Mouse (Mus musculus) left cerebral cortex, adult 11 months (tissue): ENCODE measurements around the gene Cyp2e1.
"Not testable (repeated sequence)": the region's sequence is repeated elsewhere in the genome, so short reads cannot be mapped to it uniquely, and the experiment has no call there.

Experiments used
- DNase-seq: peaks from one replicate; pipeline ENCODE4 v3.0.0; 2022; ENCODE audit warnings: low spot score

Cyp2e1 gene

GRCm38 (mm10) chr7:140763447-140764020 lies at the start of gene Cyp2e1:
Gene Cyp2e1 (plus strand): TSS chr7:140763739.
- DNase-seq, result no peak

GRCm38 (mm10) chr7:140717155-140718055 lies 46.1 kb upstream of the Cyp2e1 start:
- no peak for DNase-seq

GRCm38 (mm10) chr7:140721095-140721494 lies 42.4 kb upstream of the Cyp2e1 start:
- no peak for DNase-seq

GRCm38 (mm10) chr7:140725558-140725957 lies 38.0 kb upstream of the Cyp2e1 start:
- no peak for DNase-seq

- no peak for DNase-seq
Measured at GRCm38 (mm10) chr7:140733162-140733561, 30.4 kb upstream of the Cyp2e1 start.

GRCm38 (mm10) chr7:140747402-140747801 lies 16.1 kb upstream of the Cyp2e1 start:
- no peak for DNase-seq

GRCm38 (mm10) chr7:140748116-140748826 lies 15.3 kb upstream of the Cyp2e1 start:
- DNase-seq, result no peak

GRCm38 (mm10) chr7:140748827-140749160 lies 14.7 kb upstream of the Cyp2e1 start:
- no peak for DNase-seq

GRCm38 (mm10) chr7:140754556-140754955 lies 9.0 kb upstream of the Cyp2e1 start:
- DNase-seq, result no peak

- DNase-seq, result no peak
Measured at GRCm38 (mm10) chr7:140756151-140756854, 7.2 kb upstream of the Cyp2e1 start.

- no peak for DNase-seq
Measured at GRCm38 (mm10) chr7:140760647-140761046, 2.9 kb upstream of the Cyp2e1 start.

GRCm38 (mm10) chr7:140765391-140765790 lies 1.9 kb downstream of the Cyp2e1 start:
- not testable (repeated sequence) for DNase-seq

GRCm38 (mm10) chr7:140765888-140766739 lies 2.6 kb downstream of the Cyp2e1 start:
- no peak for DNase-seq

- no peak for DNase-seq
Measured at GRCm38 (mm10) chr7:140780548-140780947, 17.0 kb downstream of the Cyp2e1 start.

GRCm38 (mm10) chr7:140787406-140788052 lies 24.0 kb downstream of the Cyp2e1 start, which contains the start of gene Syce1:
Gene Syce1 (minus strand): TSS chr7:140787852.
- no peak for DNase-seq

GRCm38 (mm10) chr7:140788053-140788435 lies 24.5 kb downstream of the Cyp2e1 start:
- no peak for DNase-seq

- no peak for DNase-seq
Measured at GRCm38 (mm10) chr7:140793541-140793940, 30.0 kb downstream of the Cyp2e1 start.

GRCm38 (mm10) chr7:140797619-140798018 lies 34.1 kb downstream of the Cyp2e1 start:
- no peak for DNase-seq

GRCm38 (mm10) chr7:140798212-140798611 lies 34.7 kb downstream of the Cyp2e1 start:
- no peak for DNase-seq

GRCm38 (mm10) chr7:140802629-140803028 lies 39.1 kb downstream of the Cyp2e1 start:
- no peak for DNase-seq

GRCm38 (mm10) chr7:140805704-140806103 lies 42.2 kb downstream of the Cyp2e1 start:
- DNase-seq, result peak; percentile 58
